Mouse (Mus musculus) neural tube, embryonic 15.5 days (tissue): ENCODE measurements around the gene Alg3. TPM values are rescaled to one million over a fixed set of nuclear protein-coding genes. Genes with fewer than 3 reads are reported as not detected.
A peak's percentile ranks its signal among the peaks of the same experiment; 100 is the strongest.

Experiments
- ATAC-seq: fragments of 200-750 bp; cut with Nextera tagmentation; 2 replicates; pipeline ENCODE4 v1.8.0; 2017; ENCODE audit warnings: mild to moderate bottlenecking, moderate TSS enrichment, moderate library complexity; ENCODE audit not compliant: low FRiP score
- H3K27ac ChIP-seq: fragments of 300-500 bp; sonication (generic); replicated peaks from 2 replicates; pipeline ENCODE4 v1.5.1; 2015; ENCODE audit warnings: mild to moderate bottlenecking, inconsistent platforms
- H3K27me3 ChIP-seq: fragments of 300-500 bp; sonication (generic); replicated peaks from 2 replicates; pipeline ENCODE4 v1.6.1; 2015; ENCODE audit warnings: inconsistent platforms
- H3K36me3 ChIP-seq: fragments of 300-500 bp; sonication (generic); 2 replicates; pipeline ENCODE4 v1.6.1; 2015; ENCODE audit warnings: inconsistent platforms
- H3K4me1 ChIP-seq: fragments of 300-500 bp; sonication (generic); 2 replicates; pipeline ENCODE4 v1.6.1; 2015; ENCODE audit warnings: inconsistent platforms
- H3K4me2 ChIP-seq: fragments of 300-500 bp; sonication (generic); 2 replicates; pipeline ENCODE4 v1.6.1; 2015; ENCODE audit warnings: inconsistent platforms, mild to moderate bottlenecking, moderate library complexity
- H3K4me3 ChIP-seq: fragments of 300-500 bp; sonication (generic); replicated peaks from 2 replicates; pipeline ENCODE4 v1.5.1; 2015; ENCODE audit warnings: mild to moderate bottlenecking, inconsistent platforms
- H3K9ac ChIP-seq: fragments of 300-500 bp; sonication (generic); replicated peaks from 2 replicates; pipeline ENCODE4 v1.6.1; 2015; ENCODE audit warnings: mild to moderate bottlenecking, inconsistent platforms
- H3K9me3 ChIP-seq: fragments of 300-500 bp; sonication (generic); replicated peaks from 2 replicates; pipeline ENCODE4 v1.6.1; 2016; ENCODE audit warnings: inconsistent platforms
- WGBS: fragments of 180-500 bp; shearing (Covaris S2); methylation state at CpG from one replicate; pipeline ENCODE4 v1.1.7; 2015; ENCODE audit warnings: mixed read lengths; 5-methylcytosine and 5-hydroxymethylcytosine counted together
- polyA plus RNA-seq: library from polyadenylated mRNA; unstranded; fragments of >200 nt; fragmentation: Nextera tagmentation; extraction: Ambion mirVana; gene quantifications from 2 replicates; pipeline ENCODE4 v1.2.1, GENCODE M21; 2015

The Alg3 gene
- polyA plus RNA-seq, 1 experiment from 2014 or later = 39.6 TPM

DNA sequence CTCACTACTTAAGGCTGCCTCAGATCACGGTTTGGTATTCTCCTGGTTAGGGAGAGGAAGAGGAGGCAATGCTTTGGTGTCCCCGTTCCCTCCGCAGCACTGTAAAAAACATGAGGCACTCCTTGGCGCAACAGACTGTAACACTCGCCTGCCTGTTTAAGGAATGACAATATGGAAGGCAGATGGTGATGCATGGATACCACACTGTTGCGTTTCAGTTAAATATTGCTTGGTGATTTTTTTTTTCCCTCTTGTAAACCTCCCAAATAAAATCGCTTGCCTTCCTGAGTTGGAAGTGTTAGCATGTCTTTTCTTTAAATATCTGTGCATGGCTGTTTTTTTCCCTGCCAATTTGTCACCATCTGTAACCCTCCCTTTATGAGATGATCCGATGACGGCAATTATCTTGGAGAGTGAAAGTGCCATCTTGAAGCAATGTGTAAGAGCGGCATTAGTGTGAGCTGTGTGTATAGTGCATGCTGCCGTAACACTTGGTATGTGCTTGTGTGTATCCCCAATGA is 17.4 kb upstream of the Alg3 start:
- Histone ChIP-seq H3K4me1 (peaks cover 26% of the 10 kb centered on the region), H3K4me2 (peak overlapping the region; percentile 92), H3K9ac (peak overlapping the region; percentile 74; the same call in 1 of the 2 replicates), H3K4me3 (peak overlapping the region; percentile 67), H3K9me3 (no peaks in the 10 kb centered on the region), H3K36me3 (peaks cover 11% of the 10 kb centered on the region), H3K27me3 (no peaks in the 10 kb centered on the region), H3K27ac (peak overlapping the region; percentile 75; the same call in 1 of the 2 replicates)
- no peak for ATAC-seq
- WGBS = 38% methylated on average over 11 of the region's 11 CpGs

DNA sequence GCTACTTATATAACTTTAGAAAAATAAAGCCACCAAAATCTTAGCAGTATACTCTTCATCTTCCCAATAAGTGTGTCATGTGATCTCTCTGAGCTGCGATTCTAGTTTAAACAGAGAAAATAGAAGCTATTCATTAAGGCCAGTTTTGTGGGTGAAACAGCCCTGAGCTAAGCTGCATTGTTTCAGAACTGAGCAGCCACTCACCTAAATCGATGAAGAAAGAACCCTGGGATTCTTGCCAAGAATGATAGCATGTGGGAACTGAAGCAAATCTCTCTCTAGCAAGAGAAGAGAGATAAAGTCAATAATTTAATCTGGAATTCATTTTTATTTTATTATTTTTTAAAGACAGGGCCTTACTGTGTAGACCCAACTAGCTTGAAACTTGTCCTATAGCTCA is 11.7 kb upstream of the Alg3 start:
- no peak for ATAC-seq
- 0 out of 2 replicates have a peak overlapping the region, but pooled peaks have one; percentile 85 for H3K4me3 ChIP-seq
- WGBS = 34% methylated on average over 2 of the region's 2 CpGs
- H3K27ac ChIP-seq = 0 out of 2 replicates have a peak overlapping the region, but pooled peaks have one; percentile 97
- peak overlapping the region; percentile 84 for H3K4me2 ChIP-seq
- H3K36me3 ChIP-seq = 0 out of 2 replicates have a peak, but pooled peaks cover under 1% of the 10 kb centered on the region
- H3K9ac ChIP-seq = 0 out of 2 replicates have a peak overlapping the region, but pooled peaks have one; percentile 88
- H3K9me3 ChIP-seq = no peaks in the 10 kb centered on the region
- H3K4me1 ChIP-seq = peaks cover 33% of the 10 kb centered on the region
- H3K27me3 ChIP-seq = no peaks in the 10 kb centered on the region

DNA sequence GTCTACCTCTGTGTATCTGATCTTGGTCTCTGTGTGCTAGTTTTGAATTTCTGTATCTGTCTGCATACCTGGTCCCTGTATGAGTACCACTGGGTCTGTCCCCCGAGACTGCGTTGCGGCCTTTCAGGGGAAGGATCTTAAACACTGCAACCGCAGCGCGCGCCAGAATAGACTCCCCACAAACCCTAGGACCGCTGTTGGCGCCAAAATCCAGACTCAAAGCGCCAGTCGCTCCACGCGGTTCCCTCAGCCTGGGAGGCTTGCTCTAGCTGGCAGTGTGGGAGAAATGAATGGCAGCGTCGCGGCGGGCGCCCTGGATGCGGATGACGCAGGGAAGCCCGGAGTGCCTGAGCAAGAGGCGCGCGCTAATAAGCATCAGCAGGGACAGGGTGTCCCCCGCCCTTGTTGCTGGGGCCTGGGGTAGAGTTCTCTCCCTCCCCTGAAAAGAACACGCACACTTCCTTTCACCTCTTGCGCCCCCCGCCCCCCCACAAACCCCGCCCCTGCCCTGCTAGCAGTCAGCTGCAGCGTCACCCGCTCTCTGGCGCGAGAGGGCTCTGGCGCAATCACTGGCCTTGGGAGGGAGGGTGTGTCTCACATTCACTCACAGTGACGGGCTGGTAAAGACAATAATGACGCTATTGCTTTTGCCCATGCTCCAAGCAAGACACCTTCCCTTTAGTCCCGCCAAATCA is 10.6 kb upstream of the Alg3 start:
- WGBS = under 1% methylated on average over 33 of the region's 37 CpGs
- peak; percentile 74 for ATAC-seq
- peak overlapping the region; percentile 88 for H3K9ac ChIP-seq
- H3K4me3 ChIP-seq = peak overlapping the region; percentile 85
- peaks cover 11% of the 10 kb centered on the region for H3K36me3 ChIP-seq
- peak overlapping the region; percentile 97 for H3K27ac ChIP-seq
- peak overlapping the region; percentile 84 for H3K4me2 ChIP-seq
- no peaks in the 10 kb centered on the region for H3K27me3 ChIP-seq
- H3K9me3 ChIP-seq = no peaks in the 10 kb centered on the region
- peaks cover 34% of the 10 kb centered on the region for H3K4me1 ChIP-seq

DNA sequence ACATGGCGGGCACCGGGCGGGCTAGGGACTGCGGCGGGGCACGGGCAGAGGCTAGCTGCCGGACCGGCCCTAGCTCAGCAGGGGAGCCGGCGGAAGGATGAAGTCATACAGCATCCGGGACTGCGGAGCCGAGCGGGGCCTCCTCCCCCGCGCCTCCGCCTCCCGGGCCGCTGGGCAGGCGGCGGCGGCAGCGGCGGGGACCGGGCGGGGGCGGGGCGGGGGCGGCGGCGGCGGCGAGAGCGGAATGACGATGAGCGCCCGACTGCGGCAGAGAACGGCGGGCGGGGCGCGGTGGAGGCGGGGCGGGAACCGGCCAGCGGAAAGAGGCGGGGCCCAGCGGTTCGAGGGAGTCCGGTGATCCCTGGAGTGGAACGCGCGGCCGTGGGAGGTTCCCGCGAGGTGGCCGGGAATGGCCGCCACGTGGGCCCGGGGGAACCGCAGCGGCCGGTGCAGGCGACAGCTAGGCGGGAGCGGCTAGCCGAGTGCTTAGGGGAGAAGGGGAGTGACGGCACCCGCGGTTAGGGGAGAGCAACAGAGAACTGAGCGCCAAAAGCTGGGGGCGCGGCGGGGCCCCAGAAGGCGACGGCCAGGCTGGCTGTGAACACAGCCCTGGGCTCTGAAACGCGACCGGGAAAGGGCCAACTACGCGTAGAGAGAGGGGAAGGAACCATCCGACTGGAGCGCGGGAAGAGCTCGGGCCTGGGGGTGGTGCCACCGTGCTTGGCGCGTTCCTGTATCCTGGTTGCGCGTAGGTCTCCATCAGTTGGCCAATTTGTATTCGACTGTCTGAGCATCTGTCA is 9.9 kb upstream of the Alg3 start, which contains the start of gene Camk2n2:
TSS of gene Camk2n2 (minus strand) at position 97 of the 800 bp plus-strand sequence.
- Histone ChIP-seq H3K9me3 (no peaks in the 10 kb centered on the region), H3K4me3 (peak within 1 kb of the TSS; percentile 85), H3K36me3 (peaks cover 11% of the 10 kb centered on the region), H3K4me2 (peak within 1 kb of the TSS; percentile 84), H3K27me3 (no peaks in the 10 kb centered on the region), H3K4me1 (peaks cover 34% of the 10 kb centered on the region), H3K9ac (peak within 1 kb of the TSS; percentile 88), H3K27ac (peak within 1 kb of the TSS; percentile 97)
- under 1% methylated on average over 76 of the region's 92 CpGs for WGBS
- ATAC-seq = peak; percentile 74

DNA sequence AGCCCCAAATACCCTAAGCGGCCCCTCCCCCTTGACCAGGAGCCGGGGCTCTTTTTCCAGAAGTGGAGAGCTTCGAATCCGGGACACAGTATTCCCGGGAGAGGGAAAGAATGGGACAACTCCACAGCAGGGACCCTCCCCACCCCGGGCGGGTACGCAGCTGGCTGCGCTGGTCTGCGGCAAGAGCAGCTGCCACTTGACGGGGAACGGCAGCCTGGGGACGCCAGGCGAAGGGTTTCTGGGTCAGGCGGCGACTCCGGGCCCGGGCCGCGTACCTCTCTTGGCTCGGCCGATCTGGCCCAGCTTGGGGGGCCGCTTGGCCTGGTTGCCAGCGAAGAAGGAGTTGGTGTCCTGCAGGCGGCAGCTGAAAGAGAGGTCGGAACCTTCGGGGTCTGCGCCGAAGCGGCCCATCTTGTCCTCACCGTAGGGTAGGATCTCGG is 9.2 kb upstream of the Alg3 start:
- peak overlapping the region; percentile 88 for H3K9ac ChIP-seq
- peak; percentile 0; the same call in 1 of the 2 replicates for ATAC-seq
- peak overlapping the region; percentile 97 for H3K27ac ChIP-seq
- peak overlapping the region; percentile 84 for H3K4me2 ChIP-seq
- no peaks in the 10 kb centered on the region for H3K27me3 ChIP-seq
- under 1% methylated on average over 32 of the region's 32 CpGs for WGBS
- H3K4me1 ChIP-seq = peaks cover 34% of the 10 kb centered on the region
- H3K9me3 ChIP-seq = no peaks in the 10 kb centered on the region
- H3K4me3 ChIP-seq = peak overlapping the region; percentile 85
- H3K36me3 ChIP-seq = peaks cover 11% of the 10 kb centered on the region

DNA sequence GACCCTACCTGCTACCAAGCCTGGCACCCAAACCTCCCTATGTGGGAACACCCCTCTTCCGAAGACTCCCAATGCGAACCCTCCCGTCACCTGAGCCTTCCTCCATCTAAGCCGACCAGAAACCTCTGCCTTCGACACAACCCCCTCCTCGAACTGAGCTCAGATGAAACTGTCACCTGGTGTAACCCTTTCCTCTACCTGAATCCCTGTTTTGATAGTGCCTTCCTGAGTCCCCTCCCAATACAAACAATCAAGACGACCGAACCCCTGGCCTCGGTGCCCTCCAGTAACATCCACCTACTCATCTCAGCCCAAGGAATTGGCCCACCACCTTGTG is 8.8 kb upstream of the Alg3 start:
- H3K4me2 ChIP-seq = peak overlapping the region; percentile 84
- H3K36me3 ChIP-seq = peaks cover 11% of the 10 kb centered on the region
- WGBS = 0% methylated on average over 9 of the region's 9 CpGs
- H3K9ac ChIP-seq = peak overlapping the region; percentile 88
- H3K27me3 ChIP-seq = no peaks in the 10 kb centered on the region
- peak overlapping the region; percentile 85 for H3K4me3 ChIP-seq
- H3K9me3 ChIP-seq = no peaks in the 10 kb centered on the region
- H3K27ac ChIP-seq = peak overlapping the region; percentile 97
- H3K4me1 ChIP-seq = peaks cover 34% of the 10 kb centered on the region
- peak; percentile 5; the same call in 1 of the 2 replicates for ATAC-seq

DNA sequence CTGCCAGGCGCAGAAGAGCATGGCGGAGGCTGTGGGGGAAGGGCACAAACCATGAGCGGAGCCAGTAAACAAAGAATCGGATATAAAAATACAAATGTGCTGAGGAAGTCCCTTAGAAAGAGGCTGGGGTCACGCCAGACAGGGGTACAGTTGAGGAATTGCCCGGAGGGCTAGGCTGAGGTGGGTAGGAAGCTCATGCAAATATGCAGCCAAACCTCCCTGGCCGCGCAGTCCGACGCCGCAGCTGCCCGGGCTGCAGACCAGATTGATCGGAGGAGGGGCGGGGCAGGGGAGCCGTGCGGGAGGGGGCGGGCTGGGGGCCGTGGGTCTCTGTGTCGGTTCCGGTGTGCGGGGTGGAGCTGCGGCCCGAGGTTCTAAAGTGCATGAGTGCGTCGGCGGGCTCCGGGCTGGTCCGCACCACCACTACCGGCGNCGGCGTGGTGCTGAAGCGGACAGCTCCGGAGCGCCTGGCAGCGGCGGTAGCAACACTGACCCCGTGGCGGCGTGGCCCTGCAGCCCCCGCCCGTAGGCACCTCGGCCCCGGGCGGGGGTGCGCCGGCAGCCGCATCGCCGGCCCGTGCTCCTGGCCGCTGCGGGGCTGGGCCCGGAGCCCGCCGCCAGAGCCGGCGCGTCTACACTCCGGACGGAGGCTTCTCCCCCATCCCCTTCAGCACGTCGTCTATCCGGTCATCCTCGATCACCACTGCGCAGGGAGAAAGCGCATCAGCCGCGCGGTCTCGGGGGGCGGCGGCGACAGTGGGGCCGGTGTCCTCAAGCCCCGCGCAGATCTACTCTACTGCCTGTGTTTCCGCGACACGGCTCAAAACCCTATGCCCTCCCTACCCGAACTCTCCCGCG is 8.2 kb upstream of the Alg3 start:
- H3K9ac ChIP-seq = peak overlapping the region; percentile 88
- ATAC-seq = peak; percentile 14
- peak overlapping the region; percentile 97 for H3K27ac ChIP-seq
- H3K9me3 ChIP-seq = no peaks in the 10 kb centered on the region
- no peaks in the 10 kb centered on the region for H3K27me3 ChIP-seq
- H3K36me3 ChIP-seq = peaks cover 11% of the 10 kb centered on the region
- H3K4me2 ChIP-seq = peak overlapping the region; percentile 84
- peak overlapping the region; percentile 85 for H3K4me3 ChIP-seq
- under 1% methylated on average over 63 of the region's 83 CpGs for WGBS
- peaks cover 34% of the 10 kb centered on the region for H3K4me1 ChIP-seq

DNA sequence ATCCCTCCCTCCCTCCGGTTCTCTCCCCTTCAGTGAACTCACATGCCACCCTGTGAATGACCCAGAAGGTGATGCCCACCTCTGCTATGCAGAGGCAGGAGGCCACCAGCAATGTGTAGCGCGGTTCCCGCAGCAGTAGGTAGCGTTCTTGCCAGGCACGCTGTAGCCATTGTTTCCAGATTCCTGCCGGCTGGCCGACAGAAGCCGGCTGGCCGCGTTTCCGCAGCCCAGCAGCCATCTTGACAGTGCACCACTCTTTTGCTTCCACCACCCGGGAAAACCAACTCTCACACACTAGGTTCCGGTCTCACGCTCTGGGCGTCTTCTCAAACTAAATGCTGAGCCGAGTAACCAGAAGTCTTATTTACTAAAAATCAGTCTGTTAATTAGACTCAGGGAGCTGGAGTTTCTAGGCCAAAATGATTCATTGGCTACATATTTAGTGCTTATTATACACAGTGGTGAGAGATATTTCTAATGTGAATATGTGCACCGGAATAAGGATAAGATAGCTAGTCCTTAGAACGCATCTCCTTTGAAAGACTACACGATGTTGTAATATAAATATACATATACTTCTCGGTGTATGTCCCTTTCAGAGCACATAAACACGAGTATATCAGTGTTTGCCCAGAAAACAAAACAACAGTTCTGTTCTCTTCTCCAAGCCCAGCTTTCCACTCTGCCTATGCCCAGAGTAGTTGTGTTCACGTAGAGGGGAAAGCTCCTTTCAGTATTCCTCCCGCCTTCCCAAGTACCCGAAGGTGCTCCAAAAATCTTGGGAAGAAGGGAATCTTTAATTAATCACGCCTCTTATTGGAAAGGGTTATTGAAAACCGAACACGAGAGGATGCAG is 806 bp downstream of the Alg3 start:
- H3K4me3 ChIP-seq = peak overlapping the region; percentile 81

DNA sequence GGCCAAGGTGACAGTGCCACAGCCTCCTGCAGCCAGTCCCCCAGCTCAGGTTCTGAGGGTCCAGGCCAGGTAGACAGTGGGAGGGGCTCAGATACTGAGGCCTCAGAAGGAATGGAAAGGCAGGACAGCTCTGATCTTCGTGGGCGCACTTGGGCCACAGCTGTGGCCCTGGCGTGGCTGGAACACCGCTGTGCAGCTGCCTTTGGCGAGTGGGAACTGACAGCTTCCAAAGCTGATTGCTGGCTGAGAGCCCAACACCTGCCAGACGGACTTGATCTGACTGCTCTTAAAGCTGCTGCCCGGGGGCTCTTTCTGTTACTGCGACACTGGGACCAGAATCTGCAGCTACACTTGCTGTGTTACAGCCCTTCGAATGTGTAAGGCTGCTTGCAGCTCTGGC is 6.8 kb downstream of the Alg3 start:
- no peaks in the 10 kb centered on the region for H3K9me3 ChIP-seq
- peaks cover 14% of the 10 kb centered on the region for H3K4me1 ChIP-seq
- no peak overlapping the region for H3K4me2 ChIP-seq
- H3K4me3 ChIP-seq = no peak overlapping the region
- no peak for ATAC-seq
- no peak overlapping the region for H3K9ac ChIP-seq
- no peaks in the 10 kb centered on the region for H3K27me3 ChIP-seq
- WGBS = 44% methylated on average over 9 of the region's 9 CpGs
- peaks cover 48% of the 10 kb centered on the region for H3K36me3 ChIP-seq
- no peak overlapping the region for H3K27ac ChIP-seq

More for the DNA sequence above, 806 bp downstream of the Alg3 start:
- WGBS = under 1% methylated on average over 28 of the region's 28 CpGs
- H3K36me3 ChIP-seq = peaks cover 18% of the 10 kb centered on the region
- peak; percentile 78 for ATAC-seq
- peak overlapping the region; percentile 80 for H3K4me2 ChIP-seq
- H3K9me3 ChIP-seq = no peaks in the 10 kb centered on the region
- peaks cover 31% of the 10 kb centered on the region for H3K4me1 ChIP-seq
- no peaks in the 10 kb centered on the region for H3K27me3 ChIP-seq
- peak overlapping the region; percentile 90 for H3K9ac ChIP-seq
- H3K27ac ChIP-seq = peak overlapping the region; percentile 88

DNA sequence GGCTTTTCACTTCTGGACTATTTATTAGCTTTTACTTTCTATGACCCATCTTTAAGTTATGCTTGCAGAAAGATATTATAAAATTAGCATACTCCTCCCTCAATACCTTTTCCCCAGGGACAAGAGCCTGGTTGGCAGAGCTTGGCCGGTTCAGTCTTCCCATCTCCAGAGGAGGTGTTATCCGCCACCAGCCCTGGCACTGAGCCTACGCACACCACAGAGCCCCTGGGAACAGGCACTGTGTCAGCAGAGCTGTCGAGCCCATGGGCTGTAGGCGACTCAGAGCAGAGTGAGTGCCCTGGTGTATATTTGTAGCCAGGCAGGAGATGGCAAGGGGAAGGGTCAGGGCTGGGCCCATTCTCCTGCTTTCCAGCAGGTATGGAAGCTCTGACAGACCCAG is 11.0 kb downstream of the Alg3 start:
- no peaks in the 10 kb centered on the region for H3K9me3 ChIP-seq
- no peak overlapping the region for H3K9ac ChIP-seq
- no peaks in the 10 kb centered on the region for H3K4me1 ChIP-seq
- no peak overlapping the region for H3K4me3 ChIP-seq
- no peak overlapping the region for H3K27ac ChIP-seq
- 58% methylated on average over 5 of the region's 5 CpGs for WGBS
- H3K4me2 ChIP-seq = no peak overlapping the region
- peaks cover 32% of the 10 kb centered on the region for H3K36me3 ChIP-seq
- no peak for ATAC-seq
- no peaks in the 10 kb centered on the region; the same call in 1 of the 2 replicates for H3K27me3 ChIP-seq
